Mouse (Mus musculus) embryonic facial prominence, embryonic 12.5 days (tissue): ENCODE measurements around the gene Gjb5. TPM values are rescaled to one million over a fixed set of nuclear protein-coding genes. Genes with fewer than 3 reads are reported as not detected.
A peak's percentile ranks its signal among the peaks of the same experiment; 100 is the strongest.

ENCODE experiments used
- ATAC-seq: fragments of 200-750 bp; cut with Nextera tagmentation; 2 replicates; pipeline ENCODE4 v1.8.0; 2017; ENCODE audit not compliant: insufficient number of reproducible peaks, insufficient read depth, low FRiP score, low TSS enrichment
- H3K27ac ChIP-seq: fragments of 300-500 bp; sonication (generic); 2 replicates; pipeline ENCODE4 v1.5.1; 2016; ENCODE audit warnings: mild to moderate bottlenecking
- H3K27me3 ChIP-seq: fragments of 300-500 bp; sonication (generic); 2 replicates; pipeline ENCODE4 v1.6.1; 2016; ENCODE audit warnings: mild to moderate bottlenecking, moderate library complexity
- H3K36me3 ChIP-seq: fragments of 300-500 bp; sonication (generic); 2 replicates; pipeline ENCODE4 v1.6.1; 2016; ENCODE audit warnings: mild to moderate bottlenecking
- H3K4me1 ChIP-seq: fragments of 300-500 bp; sonication (generic); 2 replicates; pipeline ENCODE4 v1.6.1; 2016
- H3K4me2 ChIP-seq: fragments of 300-500 bp; sonication (generic); replicated peaks from 2 replicates; pipeline ENCODE4 v1.6.1; 2016; ENCODE audit warnings: mild to moderate bottlenecking, moderate library complexity
- H3K4me3 ChIP-seq: fragments of 300-500 bp; sonication (generic); 2 replicates; pipeline ENCODE4 v1.5.1; 2016; ENCODE audit warnings: mild to moderate bottlenecking
- H3K9ac ChIP-seq: fragments of 300-500 bp; sonication (generic); 2 replicates; pipeline ENCODE4 v1.6.1; 2016; ENCODE audit warnings: mild to moderate bottlenecking, moderate library complexity
- H3K9me3 ChIP-seq: fragments of 300-500 bp; sonication (generic); 2 replicates; pipeline ENCODE4 v1.6.1; 2016; ENCODE audit warnings: mild to moderate bottlenecking, moderate library complexity
- WGBS: fragments of 180-500 bp; shearing (Covaris S2); methylation state at CpG from one replicate; pipeline ENCODE4 v1.1.7; 2016; 5-methylcytosine and 5-hydroxymethylcytosine counted together
- polyA plus RNA-seq: library from polyadenylated mRNA; unstranded; fragments of >200 nt; fragmentation: Nextera tagmentation; extraction: Ambion mirVana; gene quantifications from 2 replicates; pipeline ENCODE4 v1.2.1, GENCODE M21; 2016

Gjb5 gene
- polyA plus RNA-seq, 1 experiment from 2014 or later, result 0.31 TPM

DNA sequence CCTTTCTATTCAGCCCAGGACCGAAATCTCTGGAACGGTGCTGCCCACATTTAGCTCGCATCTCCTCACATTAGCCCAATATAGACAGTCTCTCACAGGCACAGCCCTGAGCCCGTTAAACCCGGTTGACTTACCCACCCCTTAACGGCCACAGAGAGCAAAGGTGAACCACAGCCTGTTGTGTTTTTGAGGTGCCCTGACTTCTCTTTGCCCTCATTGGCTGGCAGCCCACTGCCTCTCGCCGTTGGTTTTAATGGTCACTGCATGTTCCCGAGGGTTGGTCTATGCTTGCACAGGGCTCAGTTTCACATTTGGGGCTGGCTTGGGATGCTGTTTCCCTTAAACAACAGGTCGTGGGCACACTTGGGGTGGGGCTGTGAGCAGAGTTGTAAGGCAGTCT, 33.7 kb downstream of the Gjb5 start:
- WGBS, result 80% methylated on average over 10 of the region's 10 CpGs
- Histone ChIP-seq H3K36me3 (no peaks in the 10 kb centered on the region), H3K4me1 (no peaks in the 10 kb centered on the region), H3K4me2 (no peak overlapping the region), H3K4me3 (no peak overlapping the region), H3K27me3 (peaks cover 27% of the 10 kb centered on the region), H3K9ac (no peak overlapping the region), H3K27ac (no peak overlapping the region), H3K9me3 (no peaks in the 10 kb centered on the region)
- no peak for ATAC-seq

GRCm38 (mm10) chr4:127323651-127324050, 34.3 kb downstream of the Gjb5 start:
- no peaks in the 10 kb centered on the region for H3K4me1 ChIP-seq
- no peaks in the 10 kb centered on the region for H3K36me3 ChIP-seq
- no peak overlapping the region for H3K9ac ChIP-seq
- peaks cover 21% of the 10 kb centered on the region for H3K27me3 ChIP-seq
- no peak overlapping the region for H3K4me3 ChIP-seq
- ATAC-seq, result no peak
- H3K9me3 ChIP-seq, result no peaks in the 10 kb centered on the region
- 88% methylated on average over 3 of the region's 3 CpGs for WGBS
- no peak overlapping the region for H3K4me2 ChIP-seq
- H3K27ac ChIP-seq, result no peak overlapping the region

DNA sequence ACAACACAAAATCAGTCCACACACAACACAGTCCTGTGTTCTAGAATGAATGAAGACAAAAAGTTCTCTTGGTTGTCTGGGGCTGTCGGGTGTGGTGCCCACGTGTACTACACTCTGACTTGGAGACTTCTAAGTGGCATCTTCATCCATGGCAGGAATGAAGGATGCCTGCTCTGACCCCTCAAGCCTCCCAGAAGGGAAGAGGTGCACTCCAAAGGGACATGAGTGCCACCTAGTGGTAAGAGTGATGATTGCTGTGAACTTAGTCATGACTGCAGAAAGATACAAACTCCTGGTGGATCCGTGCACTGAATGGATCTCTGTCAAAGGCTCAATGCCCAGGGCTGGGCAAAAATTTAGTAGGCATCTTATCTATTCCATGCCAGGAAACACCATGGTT, 38.4 kb downstream of the Gjb5 start:
- WGBS, result 3% methylated on average over 3 of the region's 3 CpGs
- ATAC-seq, result no peak

GRCm38 (mm10) chr4:127317143-127317542, 40.8 kb downstream of the Gjb5 start:
- WGBS, result 57% methylated on average over 4 of the region's 4 CpGs
- ATAC-seq, result no peak
- no peak overlapping the region for H3K27ac ChIP-seq

More for the DNA sequence above, 38.4 kb downstream of the Gjb5 start:
- Histone ChIP-seq H3K27ac (no peak overlapping the region), H3K4me3 (no peak overlapping the region), H3K4me1 (no peaks in the 10 kb centered on the region), H3K36me3 (no peaks in the 10 kb centered on the region), H3K9me3 (no peaks in the 10 kb centered on the region), H3K9ac (no peak overlapping the region), H3K27me3 (0 out of 2 replicates have a peak, but pooled peaks cover 6% of the 10 kb centered on the region), H3K4me2 (no peak overlapping the region)

DNA sequence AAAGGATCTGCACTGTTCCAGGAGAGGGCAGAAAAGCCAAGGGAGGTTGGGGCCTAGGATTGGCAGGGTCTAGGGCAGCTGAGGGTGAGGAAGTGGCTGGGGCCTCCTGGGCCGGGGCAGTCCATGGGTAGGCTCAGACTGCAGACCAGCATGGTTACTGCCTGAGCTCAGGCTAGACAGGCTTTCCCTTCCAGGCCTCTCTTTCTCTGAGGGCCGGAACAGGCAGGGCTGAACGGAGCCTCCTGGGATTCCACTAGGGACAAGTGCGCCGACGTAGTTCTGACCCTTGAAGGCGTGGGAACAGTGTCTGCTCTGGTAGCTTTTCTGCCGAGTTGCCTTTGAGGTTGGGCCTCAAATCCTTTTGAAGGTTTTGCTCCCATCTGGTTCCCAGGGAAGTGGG, 42.2 kb downstream of the Gjb5 start:
- H3K4me2 ChIP-seq, result no peak overlapping the region
- no peaks in the 10 kb centered on the region for H3K36me3 ChIP-seq
- peaks cover 33% of the 10 kb centered on the region for H3K27me3 ChIP-seq
- H3K9ac ChIP-seq, result no peak overlapping the region
- 0 out of 2 replicates have a peak, but pooled peaks cover 6% of the 10 kb centered on the region for H3K4me1 ChIP-seq
- no peak for ATAC-seq
- H3K4me3 ChIP-seq, result no peak overlapping the region
- no peak overlapping the region for H3K27ac ChIP-seq
- 79% methylated on average over 8 of the region's 8 CpGs for WGBS
- no peaks in the 10 kb centered on the region for H3K9me3 ChIP-seq

More at GRCm38 (mm10) chr4:127317143-127317542, 40.8 kb downstream of the Gjb5 start:
- Histone ChIP-seq H3K9ac (no peak overlapping the region), H3K36me3 (no peaks in the 10 kb centered on the region), H3K4me1 (0 out of 2 replicates have a peak, but pooled peaks cover 6% of the 10 kb centered on the region), H3K4me3 (no peak overlapping the region), H3K9me3 (no peaks in the 10 kb centered on the region), H3K27me3 (peaks cover 22% of the 10 kb centered on the region), H3K4me2 (no peak overlapping the region)

GRCm38 (mm10) chr4:127314585-127314984, 43.4 kb downstream of the Gjb5 start:
- H3K4me3 ChIP-seq, result no peak overlapping the region
- 0 out of 2 replicates have a peak overlapping the region, but pooled peaks have one; percentile 32 for H3K9ac ChIP-seq
- H3K4me2 ChIP-seq, result peak overlapping the region; percentile 74
- H3K27me3 ChIP-seq, result peaks cover 33% of the 10 kb centered on the region
- no peak overlapping the region for H3K27ac ChIP-seq
- H3K4me1 ChIP-seq, result 0 out of 2 replicates have a peak, but pooled peaks cover 6% of the 10 kb centered on the region
- H3K9me3 ChIP-seq, result no peaks in the 10 kb centered on the region
- 42% methylated on average over 9 of the region's 9 CpGs for WGBS
- no peaks in the 10 kb centered on the region for H3K36me3 ChIP-seq
- no peak for ATAC-seq

DNA sequence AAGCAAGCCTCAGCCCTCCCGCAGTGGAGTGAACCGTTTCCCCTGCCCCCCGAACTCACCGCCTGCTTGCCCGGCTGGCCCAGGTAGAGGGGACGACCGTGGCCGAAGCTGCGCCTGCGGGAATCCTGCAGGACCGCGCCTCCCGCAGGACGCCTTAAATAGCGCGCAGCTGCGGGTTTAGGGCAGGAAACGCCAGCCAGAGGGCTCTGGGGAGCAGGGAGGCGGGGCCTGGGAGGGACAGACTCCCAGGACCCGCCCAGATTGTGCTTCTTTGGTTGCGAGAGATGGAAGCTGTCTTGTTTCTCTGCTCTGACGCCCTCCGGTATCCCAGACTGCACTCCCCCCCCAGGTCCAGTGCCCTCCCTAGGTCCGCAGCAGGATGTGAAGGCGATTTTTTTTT, 44.1 kb downstream of the Gjb5 start, which contains the start of gene Gja4:
Gene Gja4 (minus strand): TSS at position 179 of the 400 bp plus-strand sequence.
- Histone ChIP-seq H3K27me3 (peaks cover 33% of the 10 kb centered on the region), H3K27ac (no peak within 1 kb of the TSS)

GRCm38 (mm10) chr4:127312349-127312748, 45.6 kb downstream of the Gjb5 start:
- WGBS, result 57% methylated on average over 24 of the region's 24 CpGs
- no peak overlapping the region for H3K4me2 ChIP-seq
- no peak overlapping the region for H3K4me3 ChIP-seq
- no peak overlapping the region for H3K27ac ChIP-seq
- no peaks in the 10 kb centered on the region for H3K9me3 ChIP-seq
- H3K36me3 ChIP-seq, result no peaks in the 10 kb centered on the region
- no peak for ATAC-seq
- 0 out of 2 replicates have a peak, but pooled peaks cover 6% of the 10 kb centered on the region for H3K4me1 ChIP-seq
- H3K27me3 ChIP-seq, result peaks cover 30% of the 10 kb centered on the region
- H3K9ac ChIP-seq, result no peak overlapping the region

More for the DNA sequence above, 44.1 kb downstream of the Gjb5 start, which contains the start of gene Gja4:
- 1% methylated on average over 25 of the region's 25 CpGs for WGBS
- H3K4me1 ChIP-seq, result 0 out of 2 replicates have a peak, but pooled peaks cover 6% of the 10 kb centered on the region
- 0 out of 2 replicates have a peak, but pooled peaks have one; percentile 12 for ATAC-seq
- no peaks in the 10 kb centered on the region for H3K9me3 ChIP-seq
- H3K36me3 ChIP-seq, result no peaks in the 10 kb centered on the region
- peak within 1 kb of the TSS; percentile 74 for H3K4me2 ChIP-seq
- H3K9ac ChIP-seq, result peak within 1 kb of the TSS; percentile 32
- H3K4me3 ChIP-seq, result peak within 1 kb of the TSS; percentile 40

DNA sequence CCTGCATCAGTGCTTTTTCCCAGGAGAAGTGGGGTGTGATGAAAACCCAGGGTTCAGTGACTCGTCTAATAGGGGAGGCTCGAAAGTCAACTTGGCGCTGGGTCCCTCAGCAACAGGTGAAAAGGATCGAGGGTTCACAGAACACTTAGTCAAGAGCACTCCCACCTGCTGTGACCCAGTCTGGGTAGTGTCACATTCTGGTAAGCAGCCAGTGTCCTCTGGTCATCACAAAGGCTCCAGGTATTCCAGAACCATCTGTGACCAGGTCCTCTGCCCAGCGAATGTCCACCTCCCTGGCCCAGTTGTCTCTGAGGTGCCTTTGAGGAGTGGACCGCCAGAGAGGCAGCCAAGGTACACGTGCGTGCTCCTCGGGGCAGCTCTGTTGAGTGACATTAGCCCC, 46.4 kb downstream of the Gjb5 start:
- H3K27me3 ChIP-seq, result peaks cover 30% of the 10 kb centered on the region
- no peaks in the 10 kb centered on the region for H3K36me3 ChIP-seq
- no peak for ATAC-seq
- no peak overlapping the region for H3K9ac ChIP-seq
- no peaks in the 10 kb centered on the region for H3K9me3 ChIP-seq
- H3K27ac ChIP-seq, result no peak overlapping the region
- no peak overlapping the region for H3K4me2 ChIP-seq
- no peak overlapping the region for H3K4me3 ChIP-seq
- 0 out of 2 replicates have a peak, but pooled peaks cover 6% of the 10 kb centered on the region for H3K4me1 ChIP-seq
- WGBS, result 53% methylated on average over 9 of the region's 9 CpGs

DNA sequence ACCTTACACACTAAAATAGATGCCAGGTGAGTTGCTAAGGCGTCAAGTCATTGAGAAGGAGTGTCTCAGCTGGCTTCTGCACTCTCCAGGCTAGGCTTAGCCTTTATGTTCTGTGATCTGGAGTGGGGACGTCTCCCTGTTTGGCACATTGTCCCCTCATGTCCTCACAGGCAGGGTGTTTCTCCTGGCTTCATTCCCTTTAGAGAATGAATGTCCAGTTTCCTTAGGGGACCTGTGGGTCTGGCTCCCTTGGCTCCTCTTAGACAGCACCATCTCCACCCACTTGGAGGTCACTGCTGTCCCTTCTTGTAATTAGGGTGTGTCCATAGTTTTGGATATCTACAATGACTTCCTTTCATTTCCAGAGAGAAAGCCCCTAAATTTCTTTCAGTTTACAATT, 51.1 kb downstream of the Gjb5 start:
- Histone ChIP-seq H3K27me3 (peaks cover 9% of the 10 kb centered on the region), H3K4me2 (no peak overlapping the region), H3K4me1 (no peaks in the 10 kb centered on the region), H3K9me3 (no peaks in the 10 kb centered on the region), H3K4me3 (no peak overlapping the region), H3K27ac (no peak overlapping the region), H3K36me3 (no peaks in the 10 kb centered on the region), H3K9ac (no peak overlapping the region)
- 69% methylated on average over 2 of the region's 2 CpGs for WGBS
- ATAC-seq, result no peak
